Mouse (Mus musculus): ENCODE data around the gene Fmnl3. TPM values are rescaled to one million over a fixed set of nuclear protein-coding genes. Genes with fewer than 3 reads are reported as not detected.
"Not testable (repeated sequence)": the region's sequence is repeated elsewhere in the genome, so short reads cannot be mapped to it uniquely, and the experiment has no call there.

The Fmnl3 gene
- polyA plus RNA-seq, 1 experiment from 2014 or later, result 9.9 TPM

GRCm38 (mm10) chr15:99399503-99400245 is 29.4 kb upstream of the Fmnl3 start:
- no peak overlapping the region for H3K9ac ChIP-seq (replicated peaks)
- H3K36me3 ChIP-seq, result peaks cover 19% of the 10 kb centered on the region
- no peaks in the 10 kb centered on the region for H3K9me3 ChIP-seq
- no peak overlapping the region for H3K27ac ChIP-seq (replicated peaks)
- ATAC-seq (replicated peaks), result no peak
- H3K4me3 ChIP-seq, result no peak overlapping the region
- H3K27me3 ChIP-seq, result no peaks in the 10 kb centered on the region
- no peak overlapping the region for H3K4me2 ChIP-seq (replicated peaks)
- WGBS, result 83% methylated on average over 15 of the region's 15 CpGs
- H3K4me1 ChIP-seq, result peaks cover 32% of the 10 kb centered on the region

GRCm38 (mm10) chr15:99397622-99398021 is 27.3 kb upstream of the Fmnl3 start:
- Histone ChIP-seq H3K36me3 (peaks cover 6% of the 10 kb centered on the region; the same call in 1 of the 2 replicates), H3K4me3 (no peak overlapping the region), H3K4me1 (peaks cover 43% of the 10 kb centered on the region), H3K9me3 (no peaks in the 10 kb centered on the region), H3K27ac (replicated peaks) (no peak overlapping the region), H3K9ac (replicated peaks) (no peak overlapping the region), H3K27me3 (no peaks in the 10 kb centered on the region), H3K4me2 (replicated peaks) (no peak overlapping the region)
- 90% methylated on average over 2 of the region's 2 CpGs for WGBS
- ATAC-seq (replicated peaks), result no peak

GRCm38 (mm10) chr15:99396875-99397274 is 26.6 kb upstream of the Fmnl3 start:
- Histone ChIP-seq H3K27ac (replicated peaks) (no peak overlapping the region), H3K9ac (replicated peaks) (no peak overlapping the region), H3K27me3 (no peaks in the 10 kb centered on the region), H3K4me1 (peaks cover 47% of the 10 kb centered on the region), H3K4me2 (replicated peaks) (no peak overlapping the region), H3K36me3 (peaks cover under 1% of the 10 kb centered on the region; the same call in 1 of the 2 replicates), H3K4me3 (no peak overlapping the region), H3K9me3 (no peaks in the 10 kb centered on the region)
- WGBS, result 82% methylated on average over 4 of the region's 4 CpGs
- ATAC-seq (replicated peaks), result no peak

DNA sequence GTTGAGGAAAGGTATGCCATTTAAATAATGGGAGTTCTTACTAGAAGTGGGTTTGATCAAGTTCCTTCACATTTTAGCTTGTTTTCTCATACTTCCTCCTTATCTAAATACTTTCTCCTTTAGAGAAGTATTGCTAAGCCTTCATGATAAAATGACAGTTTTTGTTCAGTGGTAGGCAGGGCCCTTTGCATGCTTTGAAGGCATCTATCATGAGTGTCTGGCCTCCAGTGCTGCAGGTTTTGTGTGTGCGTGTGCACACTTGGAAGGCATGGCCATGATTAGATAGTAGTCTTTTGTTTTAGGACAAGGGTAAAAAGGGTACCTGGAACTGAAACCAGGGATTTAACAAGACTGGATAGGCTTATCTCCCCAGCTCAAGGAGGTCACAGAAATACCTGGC is 26.2 kb upstream of the Fmnl3 start:
- 66% methylated on average over 1 of the region's 1 CpGs for whole genome bisulfite sequencing
- no peak overlapping the region for H3K9ac ChIP-seq (replicated peaks)

DNA sequence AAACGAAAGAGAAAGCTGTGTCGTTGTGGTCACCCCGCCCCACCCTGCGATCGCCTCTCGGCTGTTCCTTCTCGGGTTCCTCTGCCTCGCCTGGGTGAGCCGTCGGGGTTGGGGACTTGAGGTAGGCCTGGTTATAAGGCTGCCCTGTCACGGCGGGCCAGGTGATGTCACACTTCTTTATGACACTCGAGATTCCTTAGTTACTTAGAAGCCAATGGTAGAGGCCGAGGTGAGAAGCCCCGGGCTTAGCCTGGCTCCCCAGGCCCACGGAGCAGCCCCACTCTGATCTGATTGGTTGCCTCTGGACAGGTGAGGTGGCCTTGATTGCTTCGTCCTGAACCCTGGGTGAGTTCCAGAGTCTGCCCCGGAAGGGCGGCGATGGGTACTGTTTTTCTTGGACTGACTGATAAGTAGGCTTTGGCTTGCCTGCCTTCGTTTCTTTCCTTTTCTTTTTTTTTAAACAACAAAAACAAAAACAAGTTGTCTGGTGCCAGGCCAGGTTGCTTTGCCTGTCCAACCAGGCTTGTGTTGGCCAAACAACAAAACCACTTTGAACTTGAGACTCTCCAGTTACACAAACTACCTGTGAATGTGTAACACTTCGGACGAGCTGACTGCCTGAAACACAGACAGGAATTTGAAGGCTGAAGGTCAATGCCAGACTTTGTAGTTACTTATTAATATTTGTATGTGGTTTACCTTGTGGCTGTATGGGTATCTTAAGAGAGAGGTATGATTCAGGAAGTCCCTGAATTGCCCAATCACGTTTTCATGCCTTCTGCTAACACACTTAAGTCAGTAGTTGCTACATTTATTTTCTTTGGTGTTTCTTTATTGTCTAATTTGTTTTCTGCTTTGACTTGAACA is 23.3 kb upstream of the Fmnl3 start:
- Histone ChIP-seq H3K36me3 (no peaks in the 10 kb centered on the region), H3K4me2 (replicated peaks) (peak overlapping the region; percentile 88), H3K27ac (replicated peaks) (peak overlapping the region; percentile 93), H3K27me3 (no peaks in the 10 kb centered on the region), H3K4me1 (peaks cover 40% of the 10 kb centered on the region), H3K9ac (replicated peaks) (peak overlapping the region; percentile 74), H3K4me3 (peak overlapping the region; percentile 85), H3K9me3 (no peaks in the 10 kb centered on the region)
- WGBS, result 10% methylated on average over 24 of the region's 24 CpGs
- ATAC-seq (replicated peaks), result peak; percentile 3

More for the DNA sequence above, 26.2 kb upstream of the Fmnl3 start:
- no peaks in the 10 kb centered on the region for H3K36me3 ChIP-seq
- H3K27ac ChIP-seq (replicated peaks), result no peak overlapping the region
- H3K4me1 ChIP-seq, result peaks cover 47% of the 10 kb centered on the region
- H3K9me3 ChIP-seq, result no peaks in the 10 kb centered on the region
- no peak overlapping the region for H3K4me2 ChIP-seq (replicated peaks)
- no peak for ATAC-seq (replicated peaks)
- no peak overlapping the region for H3K4me3 ChIP-seq
- no peaks in the 10 kb centered on the region for H3K27me3 ChIP-seq

DNA sequence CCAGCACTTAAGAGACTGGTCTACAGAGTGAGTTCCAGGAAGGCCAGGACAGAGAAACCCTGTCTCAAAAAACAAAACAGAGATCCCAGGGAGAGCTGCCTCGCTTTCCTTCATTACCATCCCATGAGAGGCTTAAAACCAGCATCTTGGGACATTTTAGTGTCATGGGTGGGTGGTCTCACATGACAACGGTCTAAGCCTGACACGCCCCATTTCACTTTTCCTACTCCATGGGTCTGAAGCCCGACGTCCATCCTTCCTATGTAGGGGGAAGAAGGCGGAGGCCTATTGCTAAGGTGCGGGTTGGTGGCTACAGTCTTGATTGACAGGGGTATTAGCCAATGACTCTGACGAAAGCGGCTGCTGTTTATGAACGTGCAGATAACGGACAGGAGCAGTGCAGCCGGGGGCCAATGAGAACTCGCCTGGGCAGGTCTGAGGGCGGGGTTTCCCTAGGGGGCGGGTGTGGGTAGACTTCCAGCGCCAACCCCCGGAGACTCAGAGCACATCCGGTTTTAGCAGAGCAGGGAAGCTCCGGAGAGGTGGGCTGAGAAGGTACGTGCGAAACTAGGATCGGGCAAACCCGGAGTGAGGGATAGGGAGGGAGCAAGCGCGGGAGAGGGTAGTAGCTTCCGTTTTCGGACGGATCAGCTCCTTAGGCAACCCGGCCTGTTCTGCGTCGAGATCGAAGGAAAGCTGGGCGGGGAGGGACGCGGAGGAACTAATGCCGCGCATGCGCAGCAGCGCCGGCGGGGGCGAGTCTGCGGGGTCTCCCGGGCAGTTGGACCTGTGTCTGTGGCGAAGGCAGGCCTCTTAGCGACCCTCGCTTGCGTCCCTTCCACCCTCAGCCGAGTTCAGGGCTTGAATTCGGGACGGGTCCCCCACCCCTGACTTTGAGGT is 22.5 kb upstream of the Fmnl3 start, which contains the start of gene Tmbim6:
TSS of gene Tmbim6 (plus strand) at position 397 of the 900 bp plus-strand sequence.
- ATAC-seq (replicated peaks), result peak; percentile 100
- peak within 1 kb of the TSS; percentile 88 for H3K4me2 ChIP-seq (replicated peaks)
- H3K9ac ChIP-seq (replicated peaks), result peak within 1 kb of the TSS; percentile 74
- peak within 1 kb of the TSS; percentile 93 for H3K27ac ChIP-seq (replicated peaks)
- H3K4me3 ChIP-seq, result peak within 1 kb of the TSS; percentile 85
- H3K9me3 ChIP-seq, result no peaks in the 10 kb centered on the region
- H3K36me3 ChIP-seq, result no peaks in the 10 kb centered on the region
- WGBS, result under 1% methylated on average over 50 of the region's 51 CpGs
- peaks cover 40% of the 10 kb centered on the region for H3K4me1 ChIP-seq
- no peaks in the 10 kb centered on the region for H3K27me3 ChIP-seq

GRCm38 (mm10) chr15:99391975-99392374 is 21.7 kb upstream of the Fmnl3 start:
- ATAC-seq (replicated peaks), result no peak
- H3K4me3 ChIP-seq, result peak overlapping the region; percentile 85
- H3K36me3 ChIP-seq, result no peaks in the 10 kb centered on the region
- no peaks in the 10 kb centered on the region for H3K27me3 ChIP-seq
- peaks cover 38% of the 10 kb centered on the region for H3K4me1 ChIP-seq
- H3K27ac ChIP-seq (replicated peaks), result peak overlapping the region; percentile 50
- H3K9me3 ChIP-seq, result no peaks in the 10 kb centered on the region
- 78% methylated on average over 6 of the region's 6 CpGs for WGBS
- H3K9ac ChIP-seq (replicated peaks), result peak overlapping the region; percentile 44
- peak overlapping the region; percentile 53 for H3K4me2 ChIP-seq (replicated peaks)

GRCm38 (mm10) chr15:99390472-99391401 is 20.5 kb upstream of the Fmnl3 start:
- peaks cover 26% of the 10 kb centered on the region for H3K4me1 ChIP-seq
- no peaks in the 10 kb centered on the region for H3K9me3 ChIP-seq
- no peak for ATAC-seq (replicated peaks)
- H3K4me3 ChIP-seq, result no peak overlapping the region
- WGBS, result 68% methylated on average over 7 of the region's 7 CpGs
- H3K4me2 ChIP-seq (replicated peaks), result no peak overlapping the region
- H3K27ac ChIP-seq (replicated peaks), result no peak overlapping the region
- no peaks in the 10 kb centered on the region for H3K36me3 ChIP-seq
- no peak overlapping the region for H3K9ac ChIP-seq (replicated peaks)
- H3K27me3 ChIP-seq, result no peaks in the 10 kb centered on the region

GRCm38 (mm10) chr15:99387976-99388375 is 17.7 kb upstream of the Fmnl3 start:
- no peak overlapping the region for H3K9ac ChIP-seq (replicated peaks)

DNA sequence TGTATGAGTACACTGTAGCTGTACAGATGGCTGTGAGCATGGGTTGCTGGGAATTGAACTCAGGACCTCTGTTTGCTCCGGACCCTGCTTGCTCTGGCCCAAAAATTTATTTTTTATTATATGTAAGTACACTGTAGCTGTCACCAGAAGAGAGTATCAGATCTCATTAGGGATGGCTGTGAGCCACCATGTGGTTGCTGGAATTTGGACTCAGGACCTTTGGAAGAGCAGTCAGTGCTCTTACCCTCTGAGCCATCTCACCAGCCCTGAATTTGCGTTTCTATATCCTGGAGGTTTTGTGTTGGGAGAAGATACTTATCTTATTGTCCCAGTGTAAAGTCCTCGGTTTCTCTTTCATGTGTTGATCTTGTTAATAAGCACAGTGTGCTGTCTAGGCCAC is 16.5 kb upstream of the Fmnl3 start:
- H3K36me3 ChIP-seq, result no peaks in the 10 kb centered on the region
- H3K27ac ChIP-seq (replicated peaks), result no peak overlapping the region
- no peaks in the 10 kb centered on the region for H3K4me1 ChIP-seq
- ATAC-seq (replicated peaks), result no peak
- no peak overlapping the region for H3K9ac ChIP-seq (replicated peaks)
- H3K4me3 ChIP-seq, result no peak overlapping the region
- WGBS, result 79% methylated on average over 3 of the region's 3 CpGs
- H3K9me3 ChIP-seq, result no peaks in the 10 kb centered on the region
- no peaks in the 10 kb centered on the region for H3K27me3 ChIP-seq
- no peak overlapping the region for H3K4me2 ChIP-seq (replicated peaks)

More at GRCm38 (mm10) chr15:99387976-99388375, 17.7 kb upstream of the Fmnl3 start:
- no peak for ATAC-seq (replicated peaks)
- no peaks in the 10 kb centered on the region for H3K9me3 ChIP-seq
- no peak overlapping the region for H3K27ac ChIP-seq (replicated peaks)
- H3K27me3 ChIP-seq, result no peaks in the 10 kb centered on the region
- 73% methylated on average over 4 of the region's 4 CpGs for WGBS
- H3K4me2 ChIP-seq (replicated peaks), result no peak overlapping the region
- no peaks in the 10 kb centered on the region for H3K36me3 ChIP-seq
- H3K4me1 ChIP-seq, result peaks cover 4% of the 10 kb centered on the region; the same call in 1 of the 2 replicates
- no peak overlapping the region for H3K4me3 ChIP-seq

- not testable (repeated sequence) for H3K4me1 ChIP-seq
- WGBS, result 65% methylated on average over 3 of the region's 3 CpGs
Observed at GRCm38 (mm10) chr15:99386110-99386509, 15.8 kb upstream of the Fmnl3 start.

More at GRCm38 (mm10) chr15:99386110-99386509, 15.8 kb upstream of the Fmnl3 start:
- H3K9ac ChIP-seq (replicated peaks); ATAC-seq (replicated peaks); H3K9me3 ChIP-seq; H3K27me3 ChIP-seq; H3K36me3 ChIP-seq; H3K27ac ChIP-seq (replicated peaks); H3K4me3 ChIP-seq; H3K4me2 ChIP-seq (replicated peaks): not testable (repeated sequence)
